Mouse (Mus musculus): ENCODE measurements around the gene Aqp2. TPM values are rescaled to one million over a fixed set of nuclear protein-coding genes. Genes with fewer than 3 reads are reported as not detected.

The Aqp2 gene
- polyA plus RNA-seq (2012; rRNA removed): 741 and 818 TPM in 2 replicates

DNA sequence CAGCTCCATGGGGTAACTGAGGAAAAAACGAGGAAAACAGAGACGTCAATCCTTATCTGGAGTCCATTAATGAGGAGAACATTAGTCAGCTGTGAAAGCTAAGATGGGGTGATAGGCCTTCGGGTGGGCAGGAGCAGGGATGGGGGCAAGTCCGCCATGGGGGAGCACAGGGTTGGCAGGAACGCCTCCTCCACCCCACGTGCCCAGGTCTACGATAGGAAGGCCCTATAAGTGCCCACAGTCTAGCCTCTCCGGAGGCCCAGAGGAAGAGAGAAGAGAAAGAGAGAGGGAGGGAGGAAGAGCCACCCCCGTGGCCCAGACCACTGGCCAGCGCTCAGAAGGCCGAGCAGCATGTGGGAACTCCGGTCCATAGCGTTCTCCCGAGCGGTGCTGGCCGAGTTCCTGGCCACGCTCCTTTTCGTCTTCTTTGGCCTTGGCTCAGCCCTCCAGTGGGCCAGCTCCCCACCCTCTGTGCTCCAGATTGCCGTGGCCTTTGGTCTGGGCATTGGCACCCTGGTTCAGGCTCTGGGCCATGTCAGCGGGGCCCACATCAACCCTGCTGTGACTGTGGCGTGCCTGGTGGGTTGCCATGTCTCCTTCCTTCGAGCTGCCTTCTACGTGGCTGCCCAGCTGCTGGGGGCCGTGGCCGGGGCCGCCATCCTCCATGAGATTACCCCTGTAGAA, at the start of gene Aqp2:
Gene Aqp2 (plus strand): TSS at position 254 of the 684 bp plus-strand sequence.
- Histone ChIP-seq H3K36me3 (ENCODE audit: control insufficient read depth, insufficient read depth, low read length) (no peaks in the 10 kb centered on the region), H3K4me1 (ENCODE audit: control insufficient read depth, insufficient read depth, low read length) (no peaks in the 10 kb centered on the region), H3K27ac (ENCODE audit: insufficient read depth, low read depth, low read length) (peak within 1 kb of the TSS; percentile 73), H3K27me3 (replicated peaks; ENCODE audit: control insufficient read depth, insufficient read depth, low read length) (no peaks in the 10 kb centered on the region), H3K4me3 (ENCODE audit: insufficient read depth, low read depth, low read length) (peak within 1 kb of the TSS; percentile 31)
- peak; percentile 29 for DNase-seq
- TF ChIP-seq POLR2A (IDR thresholded peaks at IDR 0.05; ENCODE audit: low read depth, low read length): no peak
- no peak for TF ChIP-seq CTCF (conservative IDR thresholded peaks at IDR 0.05; ENCODE audit: insufficient read depth, insufficient read length, low read depth, low read length)
- WGBS: 77% methylated on average over 26 of the region's 26 CpGs

- 25% methylated on average over 6 of the region's 6 CpGs for WGBS
- DNase-seq: peak; percentile 5
- no peak for TF ChIP-seq POLR2A (IDR thresholded peaks at IDR 0.05; ENCODE audit: low read depth, low read length)
- TF ChIP-seq CTCF (conservative IDR thresholded peaks at IDR 0.05; ENCODE audit: insufficient read depth, insufficient read length, low read depth, low read length): no peak
Measured at GRCm38 (mm10) chr15:99531146-99531545, 47.7 kb upstream of the Aqp2 start.

DNA sequence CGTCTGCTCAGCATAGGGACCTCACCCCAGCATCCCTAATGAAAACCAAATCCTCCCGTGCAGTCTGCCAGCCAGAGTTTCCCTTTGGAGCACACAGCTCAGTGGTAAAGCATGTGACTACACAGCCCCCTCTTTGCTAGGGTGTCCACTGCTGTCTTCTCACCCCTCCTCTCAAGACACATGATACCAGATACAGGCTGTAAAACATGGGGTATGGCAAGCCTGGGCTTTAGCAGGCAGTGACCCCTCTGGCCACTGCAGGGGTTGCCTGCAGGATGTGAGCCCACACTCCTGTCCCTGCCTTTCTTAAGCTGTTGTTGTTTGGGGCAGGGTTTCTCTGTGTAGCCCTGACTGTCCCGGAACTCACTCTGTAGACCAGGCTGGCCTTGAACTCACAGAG, 46.8 kb upstream of the Aqp2 start:
- H3K4me3 ChIP-seq (ENCODE audit: insufficient read depth, low read depth, low read length): no peak overlapping the region
- DNase-seq: no peak
- 54% methylated on average over 3 of the region's 3 CpGs for WGBS

More at GRCm38 (mm10) chr15:99531146-99531545, 47.7 kb upstream of the Aqp2 start:
- Histone ChIP-seq H3K4me3 (ENCODE audit: insufficient read depth, low read depth, low read length) (no peak overlapping the region), H3K36me3 (ENCODE audit: control insufficient read depth, insufficient read depth, low read length) (no peaks in the 10 kb centered on the region), H3K27me3 (replicated peaks; ENCODE audit: control insufficient read depth, insufficient read depth, low read length) (no peaks in the 10 kb centered on the region), H3K27ac (ENCODE audit: insufficient read depth, low read depth, low read length) (no peak overlapping the region), H3K4me1 (ENCODE audit: control insufficient read depth, insufficient read depth, low read length) (no peaks in the 10 kb centered on the region)

DNA sequence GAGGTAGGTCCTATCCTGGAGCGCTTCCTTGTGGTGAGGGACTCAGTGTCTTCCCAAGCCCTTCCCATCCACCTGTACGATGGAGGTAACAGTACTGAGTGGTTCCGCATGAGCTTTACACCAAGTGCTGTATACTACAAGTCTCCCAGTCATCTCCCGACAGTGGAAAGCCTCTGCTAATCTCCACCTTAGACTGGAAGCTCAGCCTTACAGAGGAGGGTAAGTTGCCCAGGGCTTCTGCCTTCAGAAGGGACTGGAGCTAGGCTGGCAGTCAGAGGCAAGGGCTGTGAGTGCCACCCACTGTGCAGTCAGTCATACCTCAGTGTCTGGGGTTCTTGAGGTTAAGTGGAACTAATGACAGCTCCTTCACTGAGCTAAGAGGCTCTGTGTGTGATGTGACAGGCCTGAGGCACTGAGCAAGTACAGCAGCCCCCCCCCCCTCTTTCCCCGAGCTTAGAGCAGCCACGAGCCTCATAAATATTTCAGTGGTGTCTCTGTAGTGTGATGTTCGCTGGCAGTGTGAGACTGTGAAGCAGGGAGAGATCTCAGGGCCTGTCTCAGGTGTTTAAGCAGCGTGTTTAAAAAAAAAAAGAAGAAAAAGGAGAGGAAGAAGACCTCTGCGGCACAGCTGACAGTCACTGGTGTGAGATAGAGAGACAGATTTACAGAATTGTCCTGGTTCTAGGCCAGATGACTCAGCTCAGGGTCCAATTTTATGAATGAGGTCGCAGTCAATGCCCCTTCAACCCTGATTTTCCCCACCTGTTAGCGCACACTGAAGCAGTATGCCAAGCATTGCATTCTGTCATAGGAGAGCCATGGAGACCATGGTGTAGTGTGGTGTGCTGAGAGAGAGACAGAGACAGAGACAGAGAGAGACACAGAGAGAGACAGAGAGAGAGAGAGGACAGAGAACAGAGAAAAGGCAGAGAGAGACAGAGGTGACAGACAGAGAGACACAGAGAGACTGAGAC, 41.7 kb upstream of the Aqp2 start:
- Histone ChIP-seq H3K4me3 (ENCODE audit: insufficient read depth, low read depth, low read length) (no peak overlapping the region), H3K36me3 (ENCODE audit: control insufficient read depth, insufficient read depth, low read length) (no peaks in the 10 kb centered on the region), H3K4me1 (ENCODE audit: control insufficient read depth, insufficient read depth, low read length) (no peaks in the 10 kb centered on the region), H3K27ac (ENCODE audit: insufficient read depth, low read depth, low read length) (no peak overlapping the region), H3K27me3 (replicated peaks; ENCODE audit: control insufficient read depth, insufficient read depth, low read length) (no peaks in the 10 kb centered on the region)
- WGBS: 56% methylated on average over 11 of the region's 11 CpGs
- TF ChIP-seq CTCF (conservative IDR thresholded peaks at IDR 0.05; ENCODE audit: insufficient read depth, insufficient read length, low read depth, low read length): no peak
- TF ChIP-seq POLR2A (IDR thresholded peaks at IDR 0.05; ENCODE audit: low read depth, low read length): no peak
- no peak for DNase-seq

More for the DNA sequence above, 46.8 kb upstream of the Aqp2 start:
- TF ChIP-seq CTCF (conservative IDR thresholded peaks at IDR 0.05; ENCODE audit: insufficient read depth, insufficient read length, low read depth, low read length) (no peak), POLR2A (IDR thresholded peaks at IDR 0.05; ENCODE audit: low read depth, low read length) (no peak)
- no peak overlapping the region for H3K27ac ChIP-seq (ENCODE audit: insufficient read depth, low read depth, low read length)
- no peaks in the 10 kb centered on the region for H3K4me1 ChIP-seq (ENCODE audit: control insufficient read depth, insufficient read depth, low read length)
- H3K36me3 ChIP-seq (ENCODE audit: control insufficient read depth, insufficient read depth, low read length): no peaks in the 10 kb centered on the region
- H3K27me3 ChIP-seq (replicated peaks; ENCODE audit: control insufficient read depth, insufficient read depth, low read length): no peaks in the 10 kb centered on the region

GRCm38 (mm10) chr15:99539891-99540290, 39.0 kb upstream of the Aqp2 start:
- H3K27ac ChIP-seq (ENCODE audit: insufficient read depth, low read depth, low read length): no peak overlapping the region
- H3K27me3 ChIP-seq (replicated peaks; ENCODE audit: control insufficient read depth, insufficient read depth, low read length): no peaks in the 10 kb centered on the region
- no peaks in the 10 kb centered on the region for H3K4me1 ChIP-seq (ENCODE audit: control insufficient read depth, insufficient read depth, low read length)
- H3K4me3 ChIP-seq (ENCODE audit: insufficient read depth, low read depth, low read length): no peak overlapping the region
- no peaks in the 10 kb centered on the region for H3K36me3 ChIP-seq (ENCODE audit: control insufficient read depth, insufficient read depth, low read length)
- peak; percentile 30 for DNase-seq
- TF ChIP-seq POLR2A (IDR thresholded peaks at IDR 0.05; ENCODE audit: low read depth, low read length) (no peak), CTCF (conservative IDR thresholded peaks at IDR 0.05; ENCODE audit: insufficient read depth, insufficient read length, low read depth, low read length) (no peak)
- 83% methylated on average over 8 of the region's 8 CpGs for WGBS

DNA sequence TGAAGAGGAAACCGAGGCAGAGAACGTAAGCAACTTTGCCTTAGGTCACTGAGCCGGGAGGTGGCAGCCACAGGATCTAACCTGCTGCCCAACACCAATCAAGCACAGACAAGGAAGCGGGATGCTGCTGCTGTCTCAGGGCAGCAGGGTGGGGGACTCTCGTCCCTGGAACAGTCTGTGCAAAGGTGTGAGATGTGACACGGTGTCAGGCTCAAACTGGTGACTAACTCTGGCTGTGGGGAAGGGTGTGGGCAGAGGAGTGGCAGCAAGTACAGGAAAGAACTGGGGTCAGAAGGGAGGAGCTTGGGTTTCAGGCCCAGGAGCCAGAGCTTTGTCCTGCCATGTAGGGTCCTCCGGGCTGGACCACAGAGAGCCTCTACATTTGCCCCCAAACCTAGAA, 34.8 kb upstream of the Aqp2 start:
- Histone ChIP-seq H3K27me3 (replicated peaks; ENCODE audit: control insufficient read depth, insufficient read depth, low read length) (no peaks in the 10 kb centered on the region), H3K4me1 (ENCODE audit: control insufficient read depth, insufficient read depth, low read length) (no peaks in the 10 kb centered on the region), H3K4me3 (ENCODE audit: insufficient read depth, low read depth, low read length) (no peak overlapping the region), H3K27ac (ENCODE audit: insufficient read depth, low read depth, low read length) (no peak overlapping the region), H3K36me3 (ENCODE audit: control insufficient read depth, insufficient read depth, low read length) (no peaks in the 10 kb centered on the region)
- DNase-seq: no peak
- TF ChIP-seq CTCF (conservative IDR thresholded peaks at IDR 0.05; ENCODE audit: insufficient read depth, insufficient read length, low read depth, low read length): no peak
- 50% methylated on average over 7 of the region's 7 CpGs for WGBS

DNA sequence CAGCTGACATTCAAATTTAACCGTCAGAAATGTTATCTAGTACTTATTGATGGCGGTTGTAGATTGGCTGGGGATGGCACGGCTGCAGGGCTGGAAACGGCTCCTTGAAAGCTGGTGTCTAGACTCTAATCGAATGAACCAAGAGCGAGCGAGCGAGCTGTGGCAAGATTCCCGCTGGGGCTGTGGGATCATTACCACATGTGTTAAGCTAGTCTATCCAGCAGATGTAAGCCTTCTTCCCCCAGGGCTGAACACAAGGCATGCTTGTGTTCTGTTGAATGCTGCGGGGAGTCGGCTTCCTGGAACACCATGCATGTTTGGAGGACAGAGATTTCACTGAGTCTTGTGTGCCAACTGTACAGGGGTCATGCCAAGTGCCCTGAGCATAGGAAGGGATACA, 32.3 kb upstream of the Aqp2 start:
- WGBS: 85% methylated on average over 11 of the region's 11 CpGs
- Histone ChIP-seq H3K4me3 (ENCODE audit: insufficient read depth, low read depth, low read length) (no peak overlapping the region), H3K4me1 (ENCODE audit: control insufficient read depth, insufficient read depth, low read length) (no peaks in the 10 kb centered on the region), H3K36me3 (ENCODE audit: control insufficient read depth, insufficient read depth, low read length) (no peaks in the 10 kb centered on the region), H3K27me3 (replicated peaks; ENCODE audit: control insufficient read depth, insufficient read depth, low read length) (no peaks in the 10 kb centered on the region), H3K27ac (ENCODE audit: insufficient read depth, low read depth, low read length) (no peak overlapping the region)
- no peak for TF ChIP-seq CTCF (conservative IDR thresholded peaks at IDR 0.05; ENCODE audit: insufficient read depth, insufficient read length, low read depth, low read length)
- TF ChIP-seq POLR2A (IDR thresholded peaks at IDR 0.05; ENCODE audit: low read depth, low read length): no peak
- DNase-seq: no peak
